Mouse (Mus musculus): ENCODE results near the gene Cx3cr1. TPM values are rescaled to one million over a fixed set of nuclear protein-coding genes. Genes with fewer than 3 reads are reported as not detected.

Cx3cr1 gene
- polyA plus RNA-seq, 1 experiment from 2014 or later, result 7.5 TPM

- 74% methylated on average over 6 of the region's 6 CpGs for WGBS
- Histone ChIP-seq H3K4me1 (ENCODE audit: control insufficient read depth in 2 of 2, insufficient read depth in 2 of 2, low read length in 2 of 2) (no peaks in the 10 kb centered on the region), H3K36me3 (ENCODE audit: control insufficient read depth, insufficient read depth, low read length) (no peaks in the 10 kb centered on the region), H3K27ac (replicated peaks in 1 of 2; ENCODE audit: control insufficient read depth in 1 of 2, insufficient read depth in 1 of 2, low read depth in 2 of 2, low read length in 2 of 2) (no peak overlapping the region), H3K9me3 (ENCODE audit: control insufficient read depth, low read length) (no peaks in the 10 kb centered on the region), H3K9ac (ENCODE audit: low read length) (no peak overlapping the region), H3K27me3 (ENCODE audit: control insufficient read depth, insufficient read depth, low read length) (no peaks in the 10 kb centered on the region), H3K4me3 (ENCODE audit: control insufficient read depth in 1 of 2, insufficient read depth in 1 of 2, low read depth in 1 of 2, low read length in 2 of 2) (no peak overlapping the region), H3K4me2 (ENCODE audit: low read length) (no peak overlapping the region)
- no peak for ATAC-seq (ENCODE audit: insufficient number of reproducible peaks, insufficient read depth, low FRiP score, low read depth)
Measured at GRCm38 (mm10) chr9:120081247-120081646, 11.6 kb upstream of the Cx3cr1 start.

DNA sequence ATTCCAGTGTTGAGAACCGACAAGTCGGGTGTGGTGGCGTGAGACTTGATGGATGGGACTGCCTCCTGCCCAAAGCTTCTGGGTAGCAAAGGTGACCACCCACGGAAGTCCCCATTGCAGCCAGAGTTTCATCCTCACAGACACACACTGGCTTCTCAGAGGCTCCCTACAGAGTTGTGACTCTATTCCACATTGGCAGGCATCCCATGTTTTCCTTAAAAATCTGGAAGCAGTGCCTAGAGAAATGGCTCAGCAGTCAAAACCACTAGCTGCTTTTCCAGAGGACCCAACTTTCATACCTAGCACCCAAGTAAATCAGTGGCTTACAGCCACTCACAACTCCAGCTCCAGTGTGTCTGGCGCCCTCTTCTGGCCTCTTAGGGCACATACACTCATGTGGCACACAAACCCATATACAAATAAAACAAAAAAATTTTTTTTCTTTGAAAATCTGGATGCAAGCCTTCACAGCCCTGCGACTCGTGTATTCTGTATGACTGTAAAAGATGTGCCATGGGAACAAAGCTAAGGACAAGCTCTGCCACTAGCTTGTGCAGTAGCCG, 10.9 kb upstream of the Cx3cr1 start:
- H3K9ac ChIP-seq (ENCODE audit: low read length), result no peak overlapping the region
- no peaks in the 10 kb centered on the region for H3K27me3 ChIP-seq (ENCODE audit: control insufficient read depth, insufficient read depth, low read length)
- H3K27ac ChIP-seq (replicated peaks in 1 of 2; ENCODE audit: control insufficient read depth in 1 of 2, insufficient read depth in 1 of 2, low read depth in 2 of 2, low read length in 2 of 2), result no peak overlapping the region
- H3K4me3 ChIP-seq (ENCODE audit: control insufficient read depth in 1 of 2, insufficient read depth in 1 of 2, low read depth in 1 of 2, low read length in 2 of 2), result no peak overlapping the region
- H3K9me3 ChIP-seq (ENCODE audit: control insufficient read depth, low read length), result no peaks in the 10 kb centered on the region
- H3K4me1 ChIP-seq (ENCODE audit: control insufficient read depth in 2 of 2, insufficient read depth in 2 of 2, low read length in 2 of 2), result no peaks in the 10 kb centered on the region
- WGBS, result 75% methylated on average over 8 of the region's 8 CpGs
- no peak overlapping the region for H3K4me2 ChIP-seq (ENCODE audit: low read length)
- no peak for ATAC-seq (ENCODE audit: insufficient number of reproducible peaks, insufficient read depth, low FRiP score, low read depth)
- no peaks in the 10 kb centered on the region for H3K36me3 ChIP-seq (ENCODE audit: control insufficient read depth, insufficient read depth, low read length)

GRCm38 (mm10) chr9:120079901-120080300, 10.2 kb upstream of the Cx3cr1 start:
- Histone ChIP-seq H3K27ac (replicated peaks in 1 of 2; ENCODE audit: control insufficient read depth in 1 of 2, insufficient read depth in 1 of 2, low read depth in 2 of 2, low read length in 2 of 2) (no peak overlapping the region), H3K4me2 (ENCODE audit: low read length) (no peak overlapping the region), H3K9me3 (ENCODE audit: control insufficient read depth, low read length) (no peaks in the 10 kb centered on the region), H3K36me3 (ENCODE audit: control insufficient read depth, insufficient read depth, low read length) (no peaks in the 10 kb centered on the region), H3K4me1 (ENCODE audit: control insufficient read depth in 2 of 2, insufficient read depth in 2 of 2, low read length in 2 of 2) (no peaks in the 10 kb centered on the region), H3K27me3 (ENCODE audit: control insufficient read depth, insufficient read depth, low read length) (no peaks in the 10 kb centered on the region), H3K4me3 (ENCODE audit: control insufficient read depth in 1 of 2, insufficient read depth in 1 of 2, low read depth in 1 of 2, low read length in 2 of 2) (no peak overlapping the region), H3K9ac (ENCODE audit: low read length) (no peak overlapping the region)
- WGBS, result 68% methylated on average over 7 of the region's 7 CpGs
- ATAC-seq (ENCODE audit: insufficient number of reproducible peaks, insufficient read depth, low FRiP score, low read depth), result no peak

DNA sequence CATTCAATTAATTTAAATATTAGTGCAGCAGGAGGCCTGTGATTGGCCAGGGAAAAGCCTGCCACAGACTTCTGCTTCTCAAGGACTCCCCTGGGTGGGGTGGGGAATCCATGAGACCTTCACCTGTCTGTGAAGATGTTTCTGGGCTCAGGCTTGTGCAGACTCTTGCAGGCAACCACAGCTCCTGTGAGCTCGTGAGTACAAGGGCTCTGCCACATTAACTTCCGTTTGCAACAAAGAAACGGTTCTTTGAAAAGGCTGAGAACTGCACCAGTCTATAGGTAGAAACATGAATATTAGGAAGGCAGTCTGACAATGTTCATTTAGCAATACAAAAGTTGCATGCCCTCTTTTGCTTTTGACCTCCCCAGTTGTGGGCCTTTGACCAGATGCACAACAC, 8.6 kb upstream of the Cx3cr1 start:
- H3K4me1 ChIP-seq (ENCODE audit: control insufficient read depth in 2 of 2, insufficient read depth in 2 of 2, low read length in 2 of 2), result no peaks in the 10 kb centered on the region

DNA sequence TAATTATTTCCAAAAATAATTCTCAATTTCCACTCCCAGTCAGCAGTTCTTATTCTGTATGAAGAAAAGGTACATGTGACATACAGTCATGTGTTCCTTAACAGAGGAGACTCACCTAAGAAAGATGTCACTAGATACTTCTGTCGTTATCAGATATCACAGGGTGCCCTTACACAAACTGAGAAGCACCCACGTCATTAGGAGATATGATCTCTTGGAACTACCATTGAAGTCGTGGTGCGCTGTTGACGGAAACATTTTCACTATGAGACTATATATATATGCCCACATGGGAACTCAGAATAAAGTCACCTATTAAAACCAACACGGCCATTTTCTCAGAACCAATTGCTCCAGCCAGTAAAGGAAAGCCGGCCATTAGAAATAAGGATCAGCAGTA, 4.8 kb upstream of the Cx3cr1 start:
- no peak for ATAC-seq (ENCODE audit: insufficient number of reproducible peaks, insufficient read depth, low FRiP score, low read depth)
- H3K9me3 ChIP-seq (ENCODE audit: control insufficient read depth, low read length), result no peaks in the 10 kb centered on the region
- no peaks in the 10 kb centered on the region for H3K36me3 ChIP-seq (ENCODE audit: control insufficient read depth, insufficient read depth, low read length)
- H3K9ac ChIP-seq (ENCODE audit: low read length), result no peak overlapping the region
- WGBS, result 77% methylated on average over 7 of the region's 7 CpGs
- no peak overlapping the region for H3K27ac ChIP-seq (replicated peaks in 1 of 2; ENCODE audit: control insufficient read depth in 1 of 2, insufficient read depth in 1 of 2, low read depth in 2 of 2, low read length in 2 of 2)
- H3K4me2 ChIP-seq (ENCODE audit: low read length), result no peak overlapping the region
- no peaks in the 10 kb centered on the region for H3K27me3 ChIP-seq (ENCODE audit: control insufficient read depth, insufficient read depth, low read length)
- H3K4me1 ChIP-seq (ENCODE audit: control insufficient read depth in 2 of 2, insufficient read depth in 2 of 2, low read length in 2 of 2), result no peaks in the 10 kb centered on the region
- H3K4me3 ChIP-seq (ENCODE audit: control insufficient read depth in 1 of 2, insufficient read depth in 1 of 2, low read depth in 1 of 2, low read length in 2 of 2), result no peak overlapping the region

More for the DNA sequence above, 8.6 kb upstream of the Cx3cr1 start:
- no peak for ATAC-seq (ENCODE audit: insufficient number of reproducible peaks, insufficient read depth, low FRiP score, low read depth)
- Histone ChIP-seq H3K9me3 (ENCODE audit: control insufficient read depth, low read length) (no peaks in the 10 kb centered on the region), H3K27me3 (ENCODE audit: control insufficient read depth, insufficient read depth, low read length) (no peaks in the 10 kb centered on the region), H3K9ac (ENCODE audit: low read length) (no peak overlapping the region), H3K36me3 (ENCODE audit: control insufficient read depth, insufficient read depth, low read length) (no peaks in the 10 kb centered on the region), H3K27ac (replicated peaks in 1 of 2; ENCODE audit: control insufficient read depth in 1 of 2, insufficient read depth in 1 of 2, low read depth in 2 of 2, low read length in 2 of 2) (no peak overlapping the region), H3K4me2 (ENCODE audit: low read length) (no peak overlapping the region), H3K4me3 (ENCODE audit: control insufficient read depth in 1 of 2, insufficient read depth in 1 of 2, low read depth in 1 of 2, low read length in 2 of 2) (no peak overlapping the region)
- WGBS, result 83% methylated on average over 3 of the region's 3 CpGs

DNA sequence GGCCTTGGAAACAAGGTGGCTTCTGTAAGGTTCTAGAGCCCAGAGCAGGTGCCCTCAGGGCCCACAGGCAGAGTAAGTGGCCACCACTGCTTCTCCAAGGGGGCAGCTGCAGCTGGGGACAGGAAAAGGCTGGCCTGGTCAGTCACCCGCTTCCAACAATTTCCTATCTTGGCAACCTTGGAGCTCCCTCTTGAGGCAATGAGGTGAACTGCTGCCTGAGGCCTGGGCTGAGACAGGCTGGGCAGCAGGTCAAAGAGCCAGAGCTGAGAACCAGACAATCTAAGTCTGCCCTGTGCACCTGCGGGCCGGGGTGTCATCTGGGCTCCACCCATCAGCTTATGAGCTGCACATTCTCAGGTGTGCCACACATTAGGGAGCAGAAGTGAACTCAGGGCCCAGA, 3.5 kb upstream of the Cx3cr1 start:
- no peaks in the 10 kb centered on the region for H3K36me3 ChIP-seq (ENCODE audit: control insufficient read depth, insufficient read depth, low read length)
- no peaks in the 10 kb centered on the region for H3K9me3 ChIP-seq (ENCODE audit: control insufficient read depth, low read length)
- H3K27ac ChIP-seq (replicated peaks in 1 of 2; ENCODE audit: control insufficient read depth in 1 of 2, insufficient read depth in 1 of 2, low read depth in 2 of 2, low read length in 2 of 2), result no peak overlapping the region
- WGBS, result 14% methylated on average over 3 of the region's 3 CpGs
- no peak overlapping the region for H3K9ac ChIP-seq (ENCODE audit: low read length)
- no peaks in the 10 kb centered on the region for H3K4me1 ChIP-seq (ENCODE audit: control insufficient read depth in 2 of 2, insufficient read depth in 2 of 2, low read length in 2 of 2)
- no peaks in the 10 kb centered on the region for H3K27me3 ChIP-seq (ENCODE audit: control insufficient read depth, insufficient read depth, low read length)
- ATAC-seq (ENCODE audit: insufficient number of reproducible peaks, insufficient read depth, low FRiP score, low read depth), result no peak
- H3K4me2 ChIP-seq (ENCODE audit: low read length), result no peak overlapping the region
- no peak overlapping the region for H3K4me3 ChIP-seq (ENCODE audit: control insufficient read depth in 1 of 2, insufficient read depth in 1 of 2, low read depth in 1 of 2, low read length in 2 of 2)

DNA sequence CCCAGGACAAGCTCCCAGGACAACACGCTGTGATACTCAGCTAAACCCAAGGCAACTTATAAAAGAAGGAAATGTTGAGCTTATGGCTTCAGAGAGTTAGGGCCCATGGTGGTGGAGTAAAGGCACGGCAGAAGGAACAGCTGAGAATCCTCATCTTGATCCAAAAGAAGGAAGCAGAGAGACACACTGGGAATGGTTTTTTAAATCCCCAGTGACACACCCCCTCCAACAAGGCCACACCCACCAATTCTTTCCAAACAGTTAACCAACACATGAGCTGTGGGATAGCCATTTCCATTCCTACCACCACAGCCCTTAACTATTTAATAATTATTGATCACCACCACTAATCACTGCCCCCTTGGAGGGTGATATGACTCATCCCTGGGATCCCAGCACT, 1.6 kb upstream of the Cx3cr1 start:
- Histone ChIP-seq H3K4me1 (ENCODE audit: control insufficient read depth in 2 of 2, insufficient read depth in 2 of 2, low read length in 2 of 2) (no peaks in the 10 kb centered on the region), H3K9ac (ENCODE audit: low read length) (no peak overlapping the region), H3K36me3 (ENCODE audit: control insufficient read depth, insufficient read depth, low read length) (no peaks in the 10 kb centered on the region), H3K9me3 (ENCODE audit: control insufficient read depth, low read length) (no peaks in the 10 kb centered on the region), H3K4me2 (ENCODE audit: low read length) (no peak overlapping the region), H3K27ac (replicated peaks in 1 of 2; ENCODE audit: control insufficient read depth in 1 of 2, insufficient read depth in 1 of 2, low read depth in 2 of 2, low read length in 2 of 2) (no peak overlapping the region), H3K27me3 (ENCODE audit: control insufficient read depth, insufficient read depth, low read length) (no peaks in the 10 kb centered on the region), H3K4me3 (ENCODE audit: control insufficient read depth in 1 of 2, insufficient read depth in 1 of 2, low read depth in 1 of 2, low read length in 2 of 2) (no peak overlapping the region)
- ATAC-seq (ENCODE audit: insufficient number of reproducible peaks, insufficient read depth, low FRiP score, low read depth), result no peak
- 65% methylated on average over 2 of the region's 2 CpGs for WGBS

- no peak for ATAC-seq (ENCODE audit: insufficient number of reproducible peaks, insufficient read depth, low FRiP score, low read depth)
- no peaks in the 10 kb centered on the region for H3K4me1 ChIP-seq (ENCODE audit: control insufficient read depth in 2 of 2, insufficient read depth in 2 of 2, low read length in 2 of 2)
- no peaks in the 10 kb centered on the region for H3K27me3 ChIP-seq (ENCODE audit: control insufficient read depth, insufficient read depth, low read length)
- H3K27ac ChIP-seq (replicated peaks in 1 of 2; ENCODE audit: control insufficient read depth in 1 of 2, insufficient read depth in 1 of 2, low read depth in 2 of 2, low read length in 2 of 2), result no peak overlapping the region
- 45% methylated on average over 10 of the region's 10 CpGs for WGBS
- no peak overlapping the region for H3K9ac ChIP-seq (ENCODE audit: low read length)
- no peaks in the 10 kb centered on the region for H3K9me3 ChIP-seq (ENCODE audit: control insufficient read depth, low read length)
- no peak overlapping the region for H3K4me3 ChIP-seq (ENCODE audit: control insufficient read depth in 1 of 2, insufficient read depth in 1 of 2, low read depth in 1 of 2, low read length in 2 of 2)
- no peaks in the 10 kb centered on the region for H3K36me3 ChIP-seq (ENCODE audit: control insufficient read depth, insufficient read depth, low read length)
- no peak overlapping the region for H3K4me2 ChIP-seq (ENCODE audit: low read length)
Measured at GRCm38 (mm10) chr9:120068047-120068446, 1.6 kb downstream of the Cx3cr1 start.
